Mouse (Mus musculus): Measurements from ENCODE around the gene Egfl7. TPM values are rescaled to one million over a fixed set of nuclear protein-coding genes. Genes with fewer than 3 reads are reported as not detected.
A peak's percentile ranks its signal among the peaks of the same experiment; 100 is the strongest.

Gene Egfl7
- polyA plus RNA-seq, 1 experiment, result 37.7 TPM

DNA sequence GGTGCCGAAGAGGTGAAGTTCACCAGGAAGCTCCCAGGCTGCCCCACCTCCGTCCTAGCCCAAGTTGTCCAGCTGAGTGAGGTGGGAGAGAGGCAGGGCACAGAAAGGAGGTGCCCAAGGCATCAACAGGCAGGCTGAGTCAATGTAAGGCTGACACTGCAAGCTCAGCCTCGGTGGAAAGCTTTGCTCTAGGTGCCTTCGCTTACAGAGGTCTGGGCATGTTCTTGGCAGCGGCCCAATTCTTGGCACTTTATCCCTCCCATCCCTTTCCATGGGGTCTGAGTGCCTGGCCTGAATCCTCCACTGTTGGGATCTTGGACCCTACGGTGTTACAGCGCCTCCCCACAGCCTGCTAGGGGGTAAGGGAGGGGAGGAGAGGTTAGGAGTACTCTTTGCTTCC lies 2.9 kb downstream of the Egfl7 start:
- Histone ChIP-seq H3K9ac (ENCODE audit: low read depth, poor library complexity, severe bottlenecking) (no peak overlapping the region), H3K4me3 (ENCODE audit: low read depth, low read length) (no peak overlapping the region), H3K9me3 (replicated peaks; ENCODE audit: control insufficient read depth, insufficient read depth, low read length, poor library complexity, severe bottlenecking) (no peaks in the 10 kb centered on the region), H3K36me3 (ENCODE audit: control insufficient read depth, insufficient read depth, low read length, poor library complexity, severe bottlenecking) (no peaks in the 10 kb centered on the region), H3K4me1 (ENCODE audit: control insufficient read depth, insufficient read depth, low read length) (peaks cover 2% of the 10 kb centered on the region), H3K27ac (ENCODE audit: insufficient read depth, low read length) (no peak overlapping the region), H3K27me3 (ENCODE audit: control insufficient read depth, insufficient read depth, low read length, poor library complexity, severe bottlenecking) (no peaks in the 10 kb centered on the region)
- TF ChIP-seq EP300 (IDR thresholded peaks at IDR 0.05; ENCODE audit: insufficient read depth, low read depth, low read length) (no peak), CTCF (IDR thresholded peaks at IDR 0.05; ENCODE audit: low read depth, low read length) (no peak), POLR2A (IDR thresholded peaks at IDR 0.05; ENCODE audit: insufficient read depth, low read length) (no peak)

DNA sequence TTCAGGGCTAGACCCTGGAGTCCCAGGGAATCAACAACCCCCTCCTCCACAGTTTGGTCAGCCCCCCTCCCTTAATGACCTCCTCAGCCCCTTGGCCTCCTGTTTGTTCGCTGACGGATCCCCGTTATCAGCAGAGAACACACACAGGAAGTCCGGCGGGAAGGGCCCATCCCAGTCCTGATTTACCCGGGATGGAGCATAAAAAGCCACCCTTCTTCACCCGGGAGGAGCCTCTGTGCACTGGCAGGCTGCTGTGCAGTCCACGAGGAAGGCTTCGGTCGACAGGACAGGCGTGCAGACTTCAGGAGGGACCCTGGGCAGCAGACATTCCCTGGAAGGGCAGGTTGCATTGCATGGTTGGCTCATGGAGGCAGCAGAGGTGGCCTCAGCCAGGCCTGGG lies 3.8 kb downstream of the Egfl7 start:
- H3K27ac ChIP-seq (ENCODE audit: insufficient read depth, low read length), result no peak overlapping the region
- TF ChIP-seq EP300 (IDR thresholded peaks at IDR 0.05; ENCODE audit: insufficient read depth, low read depth, low read length) (no peak), CTCF (IDR thresholded peaks at IDR 0.05; ENCODE audit: low read depth, low read length) (no peak), POLR2A (IDR thresholded peaks at IDR 0.05; ENCODE audit: insufficient read depth, low read length) (no peak)
- H3K9ac ChIP-seq (ENCODE audit: low read depth, poor library complexity, severe bottlenecking), result no peak overlapping the region
- no peaks in the 10 kb centered on the region for H3K36me3 ChIP-seq (ENCODE audit: control insufficient read depth, insufficient read depth, low read length, poor library complexity, severe bottlenecking)
- H3K9me3 ChIP-seq (replicated peaks; ENCODE audit: control insufficient read depth, insufficient read depth, low read length, poor library complexity, severe bottlenecking), result no peaks in the 10 kb centered on the region
- H3K27me3 ChIP-seq (ENCODE audit: control insufficient read depth, insufficient read depth, low read length, poor library complexity, severe bottlenecking), result no peaks in the 10 kb centered on the region
- peaks cover 6% of the 10 kb centered on the region for H3K4me1 ChIP-seq (ENCODE audit: control insufficient read depth, insufficient read depth, low read length)
- no peak overlapping the region for H3K4me3 ChIP-seq (ENCODE audit: low read depth, low read length)

DNA sequence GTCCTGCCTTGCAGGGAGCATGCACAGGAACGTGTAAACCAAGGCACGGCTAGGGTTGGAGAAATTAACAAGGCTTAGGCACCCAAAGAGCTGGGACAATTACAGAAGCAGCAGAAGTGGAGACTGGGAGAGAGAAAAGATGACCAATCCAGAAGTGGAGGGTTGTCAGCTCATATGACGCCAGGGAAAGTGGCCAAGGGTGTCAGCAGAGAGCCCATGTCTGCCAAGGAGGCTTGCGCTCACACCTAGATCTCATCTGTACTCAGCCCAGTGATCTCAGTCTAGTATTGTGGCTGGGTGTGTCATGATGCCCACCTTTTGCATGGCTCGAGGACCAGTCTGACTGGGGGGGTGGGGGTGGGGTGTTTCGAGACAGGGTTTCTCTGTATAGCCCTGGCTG lies 5.9 kb downstream of the Egfl7 start:
- H3K4me1 ChIP-seq (ENCODE audit: control insufficient read depth, insufficient read depth, low read length), result peaks cover 6% of the 10 kb centered on the region
- TF ChIP-seq CTCF (IDR thresholded peaks at IDR 0.05; ENCODE audit: low read depth, low read length) (no peak), EP300 (IDR thresholded peaks at IDR 0.05; ENCODE audit: insufficient read depth, low read depth, low read length) (no peak), POLR2A (IDR thresholded peaks at IDR 0.05; ENCODE audit: insufficient read depth, low read length) (no peak)

DNA sequence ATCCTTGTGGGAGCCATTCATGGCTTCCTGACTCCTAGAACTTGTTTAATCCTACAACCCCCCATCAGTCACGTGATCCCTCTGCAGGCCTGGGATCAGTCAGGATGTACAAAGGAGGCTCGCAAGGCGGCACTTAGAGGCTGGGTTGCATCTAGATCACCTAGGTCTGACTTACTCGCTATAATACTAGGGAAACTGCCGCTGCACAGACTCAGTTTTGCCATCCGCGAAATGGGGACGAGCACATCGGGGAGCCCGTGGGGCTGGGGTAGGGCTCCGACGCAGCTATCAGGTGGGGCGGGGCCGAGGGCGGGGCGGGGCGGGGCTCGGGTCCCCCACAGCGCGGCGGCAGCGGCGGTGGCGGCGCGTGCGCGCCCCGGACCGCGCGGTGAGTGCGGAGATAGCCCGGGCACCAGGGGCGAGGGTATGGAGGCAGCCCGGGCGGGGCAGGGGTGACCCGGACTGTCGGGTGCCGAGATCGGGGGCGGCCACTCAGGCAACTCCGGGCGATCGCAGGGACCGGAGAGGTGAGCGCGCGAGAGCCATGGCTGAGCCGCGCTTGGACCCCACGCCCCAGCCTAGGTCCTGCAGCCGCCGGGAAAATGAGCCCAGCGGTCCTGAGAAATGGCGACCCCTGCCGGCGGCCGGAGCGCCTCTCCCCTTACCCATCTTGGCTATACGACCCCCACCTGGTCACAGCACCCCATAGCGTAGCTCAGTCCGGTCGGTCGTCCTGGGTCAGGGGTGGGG lies 6.7 kb downstream of the Egfl7 start, which contains the start of gene Gm20532:
Gm20532 (plus strand) TSS at position 346 of the 750 bp plus-strand sequence.
- Histone ChIP-seq H3K36me3 (ENCODE audit: control insufficient read depth, insufficient read depth, low read length, poor library complexity, severe bottlenecking) (no peaks in the 10 kb centered on the region), H3K27me3 (ENCODE audit: control insufficient read depth, insufficient read depth, low read length, poor library complexity, severe bottlenecking) (no peaks in the 10 kb centered on the region), H3K4me1 (ENCODE audit: control insufficient read depth, insufficient read depth, low read length) (peaks cover 6% of the 10 kb centered on the region), H3K4me3 (ENCODE audit: low read depth, low read length) (peak within 1 kb of the TSS; percentile 71), H3K9me3 (replicated peaks; ENCODE audit: control insufficient read depth, insufficient read depth, low read length, poor library complexity, severe bottlenecking) (no peaks in the 10 kb centered on the region), H3K9ac (ENCODE audit: low read depth, poor library complexity, severe bottlenecking) (peak within 1 kb of the TSS; percentile 66), H3K27ac (ENCODE audit: insufficient read depth, low read length) (no peak within 1 kb of the TSS)
- TF ChIP-seq EP300 (IDR thresholded peaks at IDR 0.05; ENCODE audit: insufficient read depth, low read depth, low read length) (0 out of 2 replicates have a peak, but pooled peaks have one; percentile 28), CTCF (IDR thresholded peaks at IDR 0.05; ENCODE audit: low read depth, low read length) (peak; percentile 74), POLR2A (IDR thresholded peaks at IDR 0.05; ENCODE audit: insufficient read depth, low read length) (peak; percentile 35)

More for the DNA sequence above, 5.9 kb downstream of the Egfl7 start:
- H3K27ac ChIP-seq (ENCODE audit: insufficient read depth, low read length), result no peak overlapping the region
- no peak overlapping the region for H3K9ac ChIP-seq (ENCODE audit: low read depth, poor library complexity, severe bottlenecking)
- H3K9me3 ChIP-seq (replicated peaks; ENCODE audit: control insufficient read depth, insufficient read depth, low read length, poor library complexity, severe bottlenecking), result no peaks in the 10 kb centered on the region
- H3K27me3 ChIP-seq (ENCODE audit: control insufficient read depth, insufficient read depth, low read length, poor library complexity, severe bottlenecking), result no peaks in the 10 kb centered on the region
- H3K4me3 ChIP-seq (ENCODE audit: low read depth, low read length), result no peak overlapping the region
- H3K36me3 ChIP-seq (ENCODE audit: control insufficient read depth, insufficient read depth, low read length, poor library complexity, severe bottlenecking), result no peaks in the 10 kb centered on the region

DNA sequence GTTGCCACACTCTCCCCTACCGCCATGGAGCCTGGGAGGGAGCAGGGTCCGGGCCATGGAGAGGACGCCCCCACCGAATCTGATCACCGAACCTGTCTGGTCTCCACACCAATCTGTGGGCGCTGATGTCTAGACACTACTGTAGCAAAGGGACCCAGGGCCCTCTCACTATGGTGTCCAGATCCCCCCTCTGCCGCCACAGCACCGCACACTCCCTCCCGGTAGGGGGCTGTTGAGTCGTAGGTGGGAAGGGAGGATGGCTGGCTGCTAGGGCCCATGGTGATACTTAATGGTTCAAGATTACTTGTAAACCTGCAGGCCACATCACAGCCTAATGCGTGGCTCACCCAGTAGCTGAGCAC lies 7.2 kb downstream of the Egfl7 start:
- H3K9me3 ChIP-seq (replicated peaks; ENCODE audit: control insufficient read depth, insufficient read depth, low read length, poor library complexity, severe bottlenecking), result no peaks in the 10 kb centered on the region
- peak overlapping the region; percentile 66 for H3K9ac ChIP-seq (ENCODE audit: low read depth, poor library complexity, severe bottlenecking)
- H3K36me3 ChIP-seq (ENCODE audit: control insufficient read depth, insufficient read depth, low read length, poor library complexity, severe bottlenecking), result no peaks in the 10 kb centered on the region
- TF ChIP-seq POLR2A (IDR thresholded peaks at IDR 0.05; ENCODE audit: insufficient read depth, low read length), result no peak
- no peak for TF ChIP-seq EP300 (IDR thresholded peaks at IDR 0.05; ENCODE audit: insufficient read depth, low read depth, low read length)
- no peak for TF ChIP-seq CTCF (IDR thresholded peaks at IDR 0.05; ENCODE audit: low read depth, low read length)
- H3K4me3 ChIP-seq (ENCODE audit: low read depth, low read length), result peak overlapping the region; percentile 66
- H3K27ac ChIP-seq (ENCODE audit: insufficient read depth, low read length), result no peak overlapping the region
- H3K27me3 ChIP-seq (ENCODE audit: control insufficient read depth, insufficient read depth, low read length, poor library complexity, severe bottlenecking), result no peaks in the 10 kb centered on the region
- peaks cover 6% of the 10 kb centered on the region for H3K4me1 ChIP-seq (ENCODE audit: control insufficient read depth, insufficient read depth, low read length)

DNA sequence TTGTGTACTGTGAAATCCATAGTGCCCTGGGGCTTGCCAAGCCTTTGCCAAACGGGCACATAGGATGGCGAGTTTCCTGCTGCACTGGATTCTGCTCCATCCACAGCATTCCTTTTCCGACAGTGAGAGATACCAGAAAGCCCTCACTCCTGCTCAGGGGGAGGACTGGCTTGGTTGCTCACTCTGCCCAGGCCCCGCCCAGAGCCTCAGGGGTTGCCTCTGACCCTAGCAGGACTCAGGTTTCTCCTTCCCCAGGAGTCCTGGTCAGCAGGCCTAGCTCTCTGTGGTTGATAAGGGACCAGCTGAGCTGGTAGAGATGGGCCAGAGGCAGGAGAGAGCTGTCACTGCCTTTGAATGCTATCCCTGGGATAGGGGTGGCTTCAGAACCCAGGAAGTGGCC lies 8.8 kb downstream of the Egfl7 start:
- no peaks in the 10 kb centered on the region for H3K9me3 ChIP-seq (replicated peaks; ENCODE audit: control insufficient read depth, insufficient read depth, low read length, poor library complexity, severe bottlenecking)
- TF ChIP-seq EP300 (IDR thresholded peaks at IDR 0.05; ENCODE audit: insufficient read depth, low read depth, low read length), result 0 out of 2 replicates have a peak, but pooled peaks have one; percentile 26
- TF ChIP-seq CTCF (IDR thresholded peaks at IDR 0.05; ENCODE audit: low read depth, low read length), result no peak
- H3K4me3 ChIP-seq (ENCODE audit: low read depth, low read length), result no peak overlapping the region
- no peak overlapping the region for H3K27ac ChIP-seq (ENCODE audit: insufficient read depth, low read length)
- peaks cover 4% of the 10 kb centered on the region for H3K4me1 ChIP-seq (ENCODE audit: control insufficient read depth, insufficient read depth, low read length)
- no peaks in the 10 kb centered on the region for H3K27me3 ChIP-seq (ENCODE audit: control insufficient read depth, insufficient read depth, low read length, poor library complexity, severe bottlenecking)
- no peak overlapping the region for H3K9ac ChIP-seq (ENCODE audit: low read depth, poor library complexity, severe bottlenecking)
- H3K36me3 ChIP-seq (ENCODE audit: control insufficient read depth, insufficient read depth, low read length, poor library complexity, severe bottlenecking), result peaks cover 3% of the 10 kb centered on the region; the same call in 1 of the 2 replicates

Measured in ES-Bruce4 (cell line).